Mouse (Mus musculus) MN1 (cell line): ENCODE measurements around the gene Nkain4.

Source experiments
- DNase-seq: peaks from one replicate; pipeline ENCODE4 v3.0.0-alpha.2; 2016; ENCODE audit warnings: low spot score

The Nkain4 gene

DNA sequence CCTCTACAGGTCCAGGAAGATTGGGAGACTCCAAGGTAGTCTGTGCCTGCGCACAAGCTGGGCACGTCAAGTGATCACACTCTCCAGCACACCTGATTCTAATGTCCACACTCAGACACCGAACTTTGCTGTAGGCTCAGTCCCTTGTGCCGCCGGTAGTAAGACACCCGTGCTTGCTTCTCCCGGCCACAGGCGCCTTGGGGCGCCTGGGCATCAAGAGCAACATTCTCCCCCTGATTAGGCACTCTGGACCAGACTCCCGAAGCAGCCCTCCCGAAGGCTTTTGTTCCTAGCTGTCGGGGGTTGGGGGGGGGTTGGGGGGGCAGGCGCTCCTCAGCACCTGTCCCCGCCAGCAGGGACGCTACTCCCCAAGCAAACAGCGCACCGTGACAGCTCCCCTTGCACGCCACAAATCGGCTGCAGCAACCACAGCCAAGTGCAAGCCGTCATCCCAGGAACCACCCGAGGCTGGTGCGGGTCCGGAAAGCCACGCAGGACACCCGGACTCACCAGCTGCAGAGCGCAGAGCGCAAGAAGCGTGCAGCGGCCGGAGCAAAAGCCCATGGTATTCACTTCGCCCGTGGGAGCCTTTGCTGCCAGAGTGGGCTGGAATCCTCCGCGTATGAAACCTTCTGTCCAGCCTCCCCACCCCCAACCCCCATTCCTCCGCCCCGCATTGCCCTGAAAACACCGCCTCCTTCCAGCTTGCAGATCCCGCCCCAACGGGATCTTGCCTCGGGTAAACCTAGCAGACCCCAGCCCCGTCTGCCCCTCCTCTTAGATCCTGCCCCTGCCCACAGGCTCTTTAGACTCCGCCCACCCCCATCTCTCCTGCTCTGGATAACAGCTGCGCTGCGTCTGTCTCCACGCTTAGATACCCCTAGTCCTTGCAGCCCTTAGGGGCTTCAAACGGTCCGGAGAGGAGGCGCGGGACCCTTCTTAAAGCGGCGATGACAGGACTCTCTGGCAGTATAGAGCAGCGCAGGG is at the start of gene Nkain4:
TSS of gene Nkain4 (minus strand) at position 639 of the 987 bp plus-strand sequence.
- peak; percentile 61 for DNase-seq

DNA sequence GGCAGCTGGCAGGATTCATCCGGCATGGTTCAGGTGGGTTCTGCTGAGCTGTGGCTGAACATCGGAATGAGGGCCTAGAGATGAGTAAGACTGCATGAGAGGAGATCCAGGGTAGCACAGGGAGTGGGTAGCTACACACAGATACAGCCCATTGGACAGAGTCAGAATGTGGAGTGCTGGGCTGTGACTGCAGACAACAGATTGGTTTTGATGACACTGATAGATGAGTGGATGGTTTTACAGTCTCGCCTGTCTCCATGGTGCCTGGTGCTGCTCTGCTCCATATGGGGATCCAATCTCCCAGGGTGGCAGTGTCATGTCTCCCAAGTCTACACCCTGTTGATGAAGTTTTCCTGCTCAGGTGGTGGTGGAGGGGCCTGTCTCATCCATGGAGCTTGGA is 42.4 kb upstream of the Nkain4 start:
- DNase-seq = no peak

DNA sequence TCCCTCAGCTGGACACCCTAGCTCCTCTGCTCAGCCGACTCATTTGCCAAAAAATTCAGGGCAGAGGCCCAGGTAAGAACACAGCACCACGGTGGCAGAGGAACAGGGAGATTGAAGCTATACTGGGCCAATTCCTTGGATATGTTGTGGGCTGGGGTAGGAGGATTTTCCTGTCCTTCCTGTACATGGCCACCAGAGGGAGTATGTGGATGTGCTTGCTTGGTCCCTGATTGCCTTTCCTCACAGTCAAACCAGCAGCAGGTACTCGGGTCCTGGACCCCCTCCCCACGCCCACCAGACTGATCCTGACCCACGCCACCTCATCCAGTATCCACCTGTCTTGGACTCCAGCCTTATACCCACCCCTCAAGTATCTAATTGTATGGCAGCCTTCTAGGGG is 41.9 kb upstream of the Nkain4 start:
- peak; percentile 65 for DNase-seq

GRCm38 (mm10) chr2:180995457-180995856 is 41.0 kb upstream of the Nkain4 start:
- DNase-seq = no peak

GRCm38 (mm10) chr2:180994360-180994759 is 39.9 kb upstream of the Nkain4 start:
- DNase-seq = no peak

GRCm38 (mm10) chr2:180990347-180990746 is 35.8 kb upstream of the Nkain4 start:
- DNase-seq = no peak

- no peak for DNase-seq
Measured at GRCm38 (mm10) chr2:180988948-180989347, 34.4 kb upstream of the Nkain4 start.

GRCm38 (mm10) chr2:180988347-180988913 is 33.9 kb upstream of the Nkain4 start:
- DNase-seq = no peak

GRCm38 (mm10) chr2:180987432-180988030 is 33.0 kb upstream of the Nkain4 start:
- DNase-seq = no peak

DNA sequence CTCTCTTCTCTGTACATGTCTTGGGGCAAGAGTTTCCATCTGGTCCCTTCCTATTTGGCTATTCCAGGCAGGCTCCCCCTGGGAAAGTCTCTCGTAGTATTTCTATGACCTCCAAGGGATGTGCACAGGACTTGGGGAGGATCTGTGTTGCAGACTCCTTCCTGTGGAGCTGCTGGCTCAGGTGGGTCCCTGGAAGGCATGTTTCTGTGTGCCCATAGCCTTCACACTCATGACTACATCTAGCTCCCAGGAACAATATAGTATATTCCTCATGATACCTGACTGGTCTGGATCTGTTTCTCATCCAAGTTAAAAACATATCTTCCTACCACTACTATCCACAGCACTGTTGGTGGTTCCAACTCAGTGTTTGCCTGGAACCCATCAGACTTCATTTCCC is 32.5 kb upstream of the Nkain4 start:
- no peak for DNase-seq

GRCm38 (mm10) chr2:180986449-180986848 is 31.9 kb upstream of the Nkain4 start, which contains the start of gene Col20a1:
Gene Col20a1, plus strand, starts transcription at chr2:180986535.
- DNase-seq = no peak

- DNase-seq = no peak
Measured at GRCm38 (mm10) chr2:180985635-180986034, 31.1 kb upstream of the Nkain4 start.

DNA sequence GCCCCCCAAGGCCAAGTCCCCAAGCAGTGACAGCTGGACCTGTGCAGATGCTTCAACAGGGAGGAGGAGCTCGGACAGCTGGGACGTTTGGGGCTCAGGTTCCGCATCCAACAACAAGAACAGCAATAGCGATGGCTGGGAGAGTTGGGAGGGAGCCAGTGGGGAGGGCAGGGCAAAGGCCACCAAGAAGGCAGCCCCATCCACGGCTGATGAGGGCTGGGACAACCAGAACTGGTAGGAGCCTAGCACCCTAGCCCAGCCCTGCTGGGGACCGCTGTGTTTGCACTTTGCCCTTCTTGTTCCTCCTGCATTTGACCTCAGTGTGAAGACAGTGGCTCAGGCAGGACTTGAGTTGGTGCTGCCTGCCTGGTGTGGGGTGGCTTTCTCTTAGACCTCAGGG is 26.6 kb upstream of the Nkain4 start:
- DNase-seq = no peak

- DNase-seq = peak; percentile 97
Measured at GRCm38 (mm10) chr2:180967010-180967763, 12.7 kb upstream of the Nkain4 start, which contains the start of gene Arfgap1. Gene Arfgap1, plus strand, starts transcription at chr2:180967225.

DNA sequence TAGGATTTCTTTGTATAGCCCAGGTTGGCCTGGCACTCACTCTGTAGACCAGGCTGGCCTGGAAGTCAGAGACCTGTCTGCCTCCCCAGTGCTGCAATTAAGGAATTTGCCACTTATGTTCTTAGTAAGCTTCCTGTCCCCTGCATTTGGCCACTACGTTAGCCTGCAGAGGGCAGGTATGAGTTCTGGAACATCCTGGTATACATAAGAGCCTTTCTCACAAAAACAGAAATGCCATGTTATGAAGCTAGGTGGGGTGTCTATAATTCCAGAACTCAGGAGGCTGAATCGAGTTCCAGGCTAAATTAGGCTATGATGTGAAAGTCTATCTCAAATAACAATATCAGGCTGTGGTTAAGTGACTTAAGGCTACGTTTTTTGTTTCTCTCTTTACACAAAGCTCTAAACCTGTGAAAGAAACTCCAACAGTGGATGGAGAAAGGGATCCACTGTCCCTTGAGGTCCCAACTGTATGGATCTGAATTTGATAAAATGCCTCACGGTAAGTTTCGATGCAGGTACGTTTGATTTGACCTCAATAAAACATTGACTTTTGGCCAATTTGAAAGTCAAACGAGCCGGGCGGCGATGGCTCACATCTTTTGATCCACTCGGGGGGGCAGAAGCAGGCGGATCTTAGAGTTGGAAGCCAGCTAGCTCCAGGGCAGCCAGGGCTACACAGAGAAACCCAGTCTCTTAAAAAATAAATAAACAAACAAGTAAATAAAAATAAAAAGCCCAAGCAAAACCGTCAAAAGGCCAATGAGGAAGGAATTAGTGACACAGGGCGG is 11.8 kb upstream of the Nkain4 start:
- peak; percentile 79 for DNase-seq

DNA sequence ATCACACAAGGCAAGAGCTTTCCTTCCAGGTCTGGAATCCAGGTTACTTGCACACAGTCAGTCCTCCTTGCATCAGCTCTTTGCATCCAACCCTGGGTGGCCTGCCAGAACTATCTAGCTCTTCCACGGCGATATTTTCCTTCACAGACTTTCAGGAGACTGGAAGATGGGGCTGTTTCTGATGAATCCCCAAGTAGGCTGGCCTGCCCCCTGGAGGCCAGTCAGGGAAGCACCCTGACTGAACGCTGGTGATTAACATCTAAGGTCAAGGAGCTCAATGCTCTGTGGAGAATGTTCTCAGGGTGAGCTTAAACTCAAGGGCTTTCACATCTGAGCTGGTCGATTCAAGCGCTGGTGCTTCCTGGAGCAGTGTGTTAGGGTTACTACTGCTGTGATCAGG is 9.5 kb upstream of the Nkain4 start:
- DNase-seq = peak; percentile 81

GRCm38 (mm10) chr2:180962616-180963308 is 8.3 kb upstream of the Nkain4 start:
- DNase-seq = no peak

DNA sequence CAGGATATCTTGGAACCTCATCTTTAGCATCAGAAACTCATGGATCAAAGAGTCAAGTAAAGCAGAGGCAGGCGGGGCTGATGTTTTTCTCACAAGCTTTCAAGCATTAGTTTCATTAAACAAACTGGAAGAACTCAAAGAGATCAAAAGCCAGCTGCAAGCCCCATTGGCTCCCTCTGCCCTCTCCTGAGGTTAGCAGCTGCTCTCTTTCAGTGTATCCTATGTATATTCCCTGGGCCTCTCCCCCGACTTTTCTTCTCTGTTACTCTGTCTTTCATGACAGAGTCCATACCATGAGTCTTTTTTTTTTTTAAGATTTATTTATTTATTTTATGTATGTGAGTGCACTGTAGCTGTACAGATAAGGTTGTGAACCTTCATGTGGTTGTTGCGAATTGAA is 5.7 kb upstream of the Nkain4 start:
- DNase-seq = no peak

DNA sequence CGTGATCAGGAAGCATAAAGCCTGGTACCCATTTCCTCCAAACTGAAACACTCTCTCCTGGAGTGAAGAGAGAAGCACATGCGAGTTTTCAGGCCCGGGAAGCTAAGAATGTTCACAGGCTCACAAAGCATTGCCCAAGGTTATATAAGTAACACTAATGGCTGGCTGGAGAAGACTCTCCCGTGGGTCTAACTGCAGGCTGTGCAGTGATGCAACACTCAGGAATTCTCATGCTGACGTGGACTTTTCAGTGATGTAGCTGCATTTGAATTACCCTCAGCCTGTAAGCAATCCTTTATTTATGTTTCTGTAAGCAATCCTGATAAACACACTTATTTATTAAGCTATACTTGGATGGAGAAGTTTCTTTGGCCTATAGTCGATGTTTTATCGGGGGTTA is 5.1 kb upstream of the Nkain4 start:
- DNase-seq = no peak

- DNase-seq = no peak
Measured at GRCm38 (mm10) chr2:180953638-180954037, 861 bp downstream of the Nkain4 start.

DNA sequence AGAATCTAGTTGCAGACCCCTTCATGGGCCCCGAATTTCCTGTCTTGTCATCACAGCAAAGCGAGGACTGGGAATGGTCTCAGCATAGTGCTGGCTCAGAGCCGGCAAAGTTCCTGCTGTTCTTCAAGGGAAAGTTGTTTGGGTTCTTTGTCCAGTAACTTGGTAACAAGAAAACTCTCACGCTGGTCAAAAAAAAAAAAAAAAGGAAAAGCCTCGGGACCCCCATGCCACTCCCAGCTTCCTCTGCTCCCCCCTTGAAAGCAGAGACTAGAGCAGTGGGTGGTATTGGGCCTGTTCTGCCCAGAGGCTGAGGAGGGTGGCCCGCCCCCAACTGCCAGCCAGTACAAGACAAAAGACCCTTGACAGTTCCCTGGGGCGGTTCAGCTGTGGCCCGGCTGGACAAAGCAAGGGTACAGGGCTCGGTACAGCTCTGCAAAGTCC is 1.7 kb downstream of the Nkain4 start:
- DNase-seq = no peak
